Mouse (Mus musculus) embryonic stem cell, embryonic (primary cell): ENCODE measurements around the gene 2310061I04Rik.

Experiments used
- CTCF ChIA-PET, 4 experiments: fragments of 300-600 bp in 2 of 4; fragments of 350-600 bp in 2 of 4; sonication (Branson Sonifier 250); formaldehyde crosslinking; loops; one replicate each; lab custom pipeline; 2022; ENCODE audit warnings: inconsistent platforms in 2 of 4; lab: Charles Lee
- POLR2A ChIA-PET, 4 experiments: fragments of 300-600 bp in 2 of 4; fragments of 350-600 bp in 2 of 4; sonication (Branson Sonifier 250); formaldehyde crosslinking; loops; one replicate each; lab custom pipeline; 2022; ENCODE audit warnings: antibody characterized with exemption in 4 of 4, inconsistent platforms in 1 of 4; lab: Charles Lee

Gene 2310061I04Rik

DNA sequence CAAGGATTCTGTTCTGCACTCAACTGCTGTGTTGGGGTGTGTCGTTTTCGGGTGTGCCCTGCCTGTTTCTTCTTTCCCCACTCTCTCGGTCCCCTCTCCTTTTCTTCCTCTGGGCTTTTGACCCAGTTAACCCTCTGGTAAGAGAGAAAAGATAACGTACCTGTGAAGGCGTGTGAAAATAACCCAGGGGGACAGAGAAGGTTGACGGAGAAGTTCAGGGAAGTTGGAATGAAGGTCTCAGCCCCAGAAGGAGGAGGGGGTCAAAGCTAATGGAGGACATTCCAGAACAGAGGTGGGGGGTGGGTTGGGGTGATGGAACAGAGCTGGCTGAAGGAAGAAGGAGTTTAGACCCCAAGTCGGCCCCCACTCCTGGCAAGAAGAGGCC lies 28.3 kb downstream of the 2310061I04Rik start:
- ChIA-PET POLR2A (interaction anchor here (0.7 to 19.8 kb wide), 22 partner anchors 8 to 135 kb away, joined by 3 to 490 read pairs (median 5); partner anchors contain the start of genes Mdc1 (in 3 of the 4), Ier3 (in 2 of the 4), 2310061I04Rik (in 1 of the 4) and Dhx16 (in 1 of the 4)), CTCF (interaction anchor here (0.5 to 2.9 kb wide), 12 partner anchors 11 to 1322 kb away, joined by 3 to 11 read pairs (median 4); partner anchors contain the start of gene Mdc1 (in 1 of the 4))

- ChIA-PET CTCF (interaction anchor here (0.5 to 2.3 kb wide), 6 partner anchors 21 to 1323 kb away, joined by 3 to 11 read pairs (median 4); partner anchors contain the start of gene Mdc1 (in 1 of the 4)), POLR2A (interaction anchor here in 3 of 4 experiments (0.6 to 19.8 kb wide), 19 partner anchors 8 to 71 kb away, joined by 3 to 490 read pairs (median 4); partner anchors contain the start of genes Dhx16 (in 1 of the 3), Ier3 (in 1 of the 3), Mdc1 (in 1 of the 3) and Mrps18b (in 1 of the 3))
Observed at GRCm38 (mm10) chr17:35868165-35868820, 28.9 kb downstream of the 2310061I04Rik start.

DNA sequence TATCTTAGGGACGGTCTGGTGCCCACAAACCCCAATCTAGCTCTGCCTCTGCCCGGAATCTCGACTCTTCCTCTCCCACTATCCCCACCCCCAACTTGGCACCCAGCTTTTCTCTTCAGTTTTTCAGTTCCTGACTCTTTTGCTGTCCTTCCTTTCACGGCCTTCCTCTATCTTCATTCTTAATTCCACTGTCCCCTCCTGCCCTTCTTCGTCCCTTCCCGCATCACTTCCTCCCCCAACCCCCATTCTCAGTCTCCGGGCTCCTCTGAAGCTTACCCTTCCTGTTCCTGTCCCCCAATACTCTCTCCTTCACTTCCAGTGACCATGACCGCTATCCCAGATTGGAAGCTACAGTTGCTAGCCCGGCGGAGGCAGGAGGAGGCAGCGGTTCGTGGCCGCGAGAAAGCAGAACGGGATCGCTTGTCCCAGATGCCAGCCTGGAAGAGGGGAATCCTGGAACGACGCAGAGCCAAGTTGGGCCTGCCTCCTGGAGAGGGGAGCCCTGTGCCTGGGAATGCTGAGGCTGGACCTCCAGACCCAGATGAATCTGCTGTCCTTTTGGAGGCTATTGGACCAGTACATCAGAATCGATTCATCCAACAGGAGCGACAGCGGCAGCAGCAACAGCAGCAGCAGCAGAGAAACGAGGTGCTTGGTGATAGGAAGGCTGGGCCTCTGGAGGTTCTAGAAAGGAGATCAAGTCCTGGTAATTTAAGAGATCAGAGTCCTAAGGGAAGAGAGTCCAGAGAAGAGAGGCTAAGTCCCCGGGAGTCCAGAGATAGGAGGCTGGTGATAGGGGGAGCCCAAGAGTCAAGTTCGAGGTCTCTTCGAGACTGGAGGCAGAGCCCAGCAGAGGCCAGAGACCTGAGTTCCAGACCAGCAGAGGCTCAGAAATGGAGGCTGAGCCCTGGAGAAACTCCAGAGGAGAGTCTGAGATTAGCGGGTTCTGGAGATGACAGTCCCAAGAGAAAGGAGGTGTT lies 30.0 kb downstream of the 2310061I04Rik start:
- ChIA-PET POLR2A (interaction anchor here (0.5 to 19.8 kb wide), 31 partner anchors 7 to 1240 kb away, joined by 3 to 490 read pairs (median 4); partner anchors contain the start of genes Mdc1 (in 3 of the 4), Dhx16 (in 2 of the 4), Ier3 (in 2 of the 4) and Mrps18b (in 2 of the 4)), CTCF (interaction anchor here in 3 of 4 experiments (0.5 to 2.5 kb wide), 7 partner anchors 9 to 172 kb away, joined by 3 to 8 read pairs (median 4); partner anchors contain the start of genes Dhx16 (in 1 of the 3) and Flot1 (in 1 of the 3))

- CTCF ChIA-PET, result interaction anchor here in 3 of 4 experiments (0.6 to 2.5 kb wide), 6 partner anchors 7 to 171 kb away, joined by 3 to 8 read pairs (median 5); partner anchors contain the start of genes Dhx16 (in 1 of the 3) and Flot1 (in 1 of the 3)
- POLR2A ChIA-PET, result interaction anchor here (0.5 to 19.8 kb wide), 26 partner anchors 8 to 1239 kb away, joined by 3 to 490 read pairs (median 4); partner anchors contain the start of genes Mdc1 (in 3 of the 4), Dhx16 (in 2 of the 4), Ier3 (in 2 of the 4) and Mrps18b (in 2 of the 4)
Observed at GRCm38 (mm10) chr17:35866281-35866831, 30.9 kb downstream of the 2310061I04Rik start.

DNA sequence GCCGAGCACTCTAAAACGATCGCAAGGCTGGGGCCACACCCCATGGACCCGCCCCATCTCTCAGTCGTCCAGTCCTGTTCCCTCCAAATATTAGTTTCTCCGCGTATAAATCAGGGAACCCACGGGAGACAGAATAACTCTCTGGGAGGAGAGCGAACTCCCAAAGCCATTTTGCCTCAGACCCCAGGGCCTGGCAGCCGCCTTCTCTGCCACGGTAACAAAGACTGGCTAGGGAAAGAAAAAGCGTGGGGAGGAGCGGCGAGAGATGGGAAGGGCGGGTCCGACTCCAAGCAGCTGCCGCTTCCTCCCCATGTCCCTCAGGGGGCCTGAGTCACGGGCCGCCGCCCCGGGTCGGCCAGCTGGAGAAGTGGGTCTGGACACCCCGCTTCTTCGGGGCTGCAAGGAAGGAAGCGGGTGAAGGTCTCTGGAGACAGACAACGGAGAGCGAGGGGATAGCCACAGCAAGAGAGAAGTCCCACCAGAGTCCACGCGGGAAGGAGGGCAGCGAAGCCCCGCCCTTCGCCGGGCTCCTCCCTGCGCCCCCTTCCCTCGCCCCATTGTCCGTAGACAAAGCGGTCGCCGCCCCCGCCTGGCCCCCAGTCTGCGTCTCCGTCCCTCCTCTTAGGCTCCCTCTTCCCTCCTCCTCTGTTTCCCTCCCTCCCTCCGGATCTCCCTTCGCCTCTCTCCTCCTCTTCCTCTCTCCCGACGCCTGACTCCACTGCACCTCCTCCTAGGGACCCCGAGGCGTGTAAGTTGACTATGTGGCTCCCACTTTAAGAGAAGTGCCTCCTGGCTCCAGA lies 31.6 kb downstream of the 2310061I04Rik start, which contains the start of gene Ppp1r18:
TSS of gene Ppp1r18 (plus strand) at position 113 of the 800 bp plus-strand sequence.
- ChIA-PET POLR2A (interaction anchor here (0.7 to 19.8 kb wide), 25 partner anchors 7 to 72 kb away, joined by 3 to 490 read pairs (median 5); partner anchors contain the start of genes Flot1 (in 2 of the 4), Ier3 (in 2 of the 4), Mdc1 (in 2 of the 4) and Mrps18b (in 1 of the 4)), CTCF (interaction anchor here (0.6 to 3.1 kb wide), 13 partner anchors 8 to 170 kb away, joined by 3 to 17 read pairs (median 5); partner anchors contain the start of gene Dhx16 (in 3 of the 4))

- CTCF ChIA-PET, result interaction anchor here (0.7 to 3.1 kb wide), 10 partner anchors 9 to 133 kb away, joined by 3 to 17 read pairs (median 6); partner anchors contain the start of gene Dhx16 (in 2 of the 4)
- POLR2A ChIA-PET, result interaction anchor here (0.6 to 19.8 kb wide), 26 partner anchors 8 to 54 kb away, joined by 3 to 490 read pairs (median 4); partner anchors contain the start of genes Mdc1 (in 3 of the 4), Flot1 (in 2 of the 4), Ier3 (in 1 of the 4) and Tubb5 (in 1 of the 4)
Observed at GRCm38 (mm10) chr17:35864832-35865353, 32.3 kb downstream of the 2310061I04Rik start.

GRCm38 (mm10) chr17:35861198-35861857 lies 35.9 kb downstream of the 2310061I04Rik start, which contains the start of gene Nrm:
Gene Nrm (plus strand): TSS chr17:35861318.
- ChIA-PET CTCF (interaction anchor here (0.6 to 6.7 kb wide), 30 partner anchors 10 to 328 kb away, joined by 3 to 57 read pairs (median 4); partner anchors contain the start of genes Ier3 (in 2 of the 4), Mdc1 (in 2 of the 4) and Dhx16 (in 1 of the 4)), POLR2A (interaction anchor here (0.6 to 19.8 kb wide), 70 partner anchors 8 to 1727 kb away, joined by 3 to 490 read pairs (median 5); partner anchors contain the start of genes Ier3 (in 4 of the 4), Flot1 (in 3 of the 4), Mdc1 (in 3 of the 4) and Tubb5 (in 3 of the 4))

GRCm38 (mm10) chr17:35860831-35861197 lies 36.4 kb downstream of the 2310061I04Rik start:
- CTCF ChIA-PET, result interaction anchor here (0.6 to 6.7 kb wide), 22 partner anchors 10 to 328 kb away, joined by 3 to 57 read pairs (median 4); partner anchors contain the start of genes Mdc1 (in 2 of the 4), Dhx16 (in 1 of the 4) and Ier3 (in 1 of the 4)

DNA sequence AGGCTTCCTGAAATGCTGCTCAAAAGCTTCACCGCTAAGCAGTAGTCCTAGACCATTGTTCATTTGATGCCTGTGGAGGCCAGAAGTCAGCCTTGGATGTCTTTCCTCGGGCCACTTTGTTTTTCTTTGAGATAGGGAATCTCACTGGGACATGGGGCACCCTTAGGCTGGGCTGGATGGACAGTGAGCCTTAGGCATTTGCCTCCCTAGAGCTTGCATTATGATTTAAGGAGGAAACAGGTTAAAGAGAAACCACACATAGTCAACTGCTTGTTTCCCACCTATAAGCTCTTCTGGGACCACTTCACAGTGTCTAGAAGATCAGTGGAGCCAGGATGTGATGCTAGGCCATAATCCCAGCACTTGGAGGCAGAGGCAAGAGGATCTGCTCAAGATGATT lies 37.4 kb downstream of the 2310061I04Rik start:
- CTCF ChIA-PET, result interaction anchor here in 3 of 4 experiments (1.5 to 6.7 kb wide), 6 partner anchors 10 to 78 kb away, joined by 3 to 57 read pairs (median 10); no protein-coding TSS in a partner anchor
- POLR2A ChIA-PET, result interaction anchor here (0.6 to 19.8 kb wide), 42 partner anchors 8 to 121 kb away, joined by 3 to 490 read pairs (median 6); partner anchors contain the start of genes Flot1 (in 3 of the 4), Ier3 (in 3 of the 4), Mdc1 (in 3 of the 4) and Tubb5 (in 3 of the 4)

More at GRCm38 (mm10) chr17:35860831-35861197, 36.4 kb downstream of the 2310061I04Rik start:
- POLR2A ChIA-PET, result interaction anchor here (0.5 to 19.8 kb wide), 64 partner anchors 8 to 1176 kb away, joined by 3 to 490 read pairs (median 5); partner anchors contain the start of genes Ier3 (in 4 of the 4), Flot1 (in 3 of the 4), Mdc1 (in 3 of the 4) and Mrps18b (in 3 of the 4)

DNA sequence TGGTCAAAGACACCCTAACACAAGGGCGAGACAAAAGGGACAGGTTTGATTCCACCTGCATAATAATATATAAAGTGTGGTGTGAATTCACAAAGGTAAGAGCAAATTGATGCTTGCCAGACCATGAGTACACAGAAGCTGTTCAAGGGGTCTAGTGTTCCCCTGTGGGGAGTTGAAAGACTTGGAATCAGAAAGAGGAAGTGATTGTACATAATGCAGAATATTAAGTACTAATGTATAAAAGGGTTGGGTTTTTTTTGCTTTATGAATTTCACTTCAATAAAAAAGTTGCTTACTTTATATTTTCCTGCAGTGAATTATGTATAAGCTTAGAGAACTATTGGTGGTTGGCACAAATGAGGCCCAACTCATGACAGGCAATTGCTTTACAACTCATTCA lies 37.9 kb downstream of the 2310061I04Rik start:
- ChIA-PET POLR2A (interaction anchor here in 3 of 4 experiments (0.6 to 19.8 kb wide), 26 partner anchors 9 to 121 kb away, joined by 3 to 490 read pairs (median 12); partner anchors contain the start of genes Mdc1 (in 3 of the 3), Dhx16 (in 2 of the 3), Ier3 (in 2 of the 3) and Tubb5 (in 2 of the 3)), CTCF (interaction anchor here in 3 of 4 experiments (1.5 to 6.7 kb wide), 4 partner anchors 12 to 24 kb away, joined by 4 to 57 read pairs (median 9); no protein-coding TSS in a partner anchor)

GRCm38 (mm10) chr17:35850974-35851373 lies 46.3 kb downstream of the 2310061I04Rik start:
- POLR2A ChIA-PET, result interaction anchor here in 3 of 4 experiments (0.6 to 17.7 kb wide), 11 partner anchors 8 to 87 kb away, joined by 3 to 490 read pairs (median 6); partner anchors contain the start of genes Nrm (in 3 of the 3), Ier3 (in 1 of the 3), Mdc1 (in 1 of the 3) and Ppp1r18 (in 1 of the 3)
- CTCF ChIA-PET, result interaction anchor here in 2 of 4 experiments (0.6 to 1.2 kb wide), 3 partner anchors 10 to 23 kb away, joined by 3 to 4 read pairs (median 3); partner anchors contain the start of gene Nrm (in 1 of the 2)

GRCm38 (mm10) chr17:35848112-35848511 lies 49.1 kb downstream of the 2310061I04Rik start:
- ChIA-PET POLR2A (interaction anchor here (0.7 to 17.7 kb wide), 16 partner anchors 8 to 71 kb away, joined by 3 to 490 read pairs (median 4); partner anchors contain the start of genes Nrm (in 3 of the 4), Tubb5 (in 2 of the 4), Atat1 (in 1 of the 4) and Ier3 (in 1 of the 4)), CTCF (interaction anchor here (0.5 to 4.5 kb wide), 16 partner anchors 10 to 109 kb away, joined by 3 to 18 read pairs (median 5); partner anchors contain the start of genes Nrm (in 2 of the 4) and Dhx16 (in 1 of the 4))

- CTCF ChIA-PET, result interaction anchor here in 3 of 4 experiments (0.6 to 4.1 kb wide), 7 partner anchors 17 to 359 kb away, joined by 3 to 23 read pairs (median 4); partner anchors contain the start of gene Nrm (in 1 of the 3)
Observed at GRCm38 (mm10) chr17:35843514-35843913, 53.7 kb downstream of the 2310061I04Rik start.

More at GRCm38 (mm10) chr17:35843514-35843913, 53.7 kb downstream of the 2310061I04Rik start:
- POLR2A ChIA-PET, result interaction anchor here in 3 of 4 experiments (0.6 to 17.7 kb wide), 9 partner anchors 9 to 73 kb away, joined by 3 to 490 read pairs (median 7); partner anchors contain the start of genes Nrm (in 2 of the 3), Ppp1r18 (in 2 of the 3), Dhx16 (in 1 of the 3) and Ier3 (in 1 of the 3)
